Mouse (Mus musculus) MEL (cell line): ENCODE data around the gene Rala. TPM values are rescaled to one million over a fixed set of nuclear protein-coding genes. Genes with fewer than 3 reads are reported as not detected.

Source experiments
- DNase-seq: peaks from one replicate; pipeline ENCODE4 v3.0.0; 2011; ENCODE audit warnings: low read depth, low spot score
- H3K27ac ChIP-seq: 2 replicates; pipeline ENCODE4 v1.5.1; 2012; ENCODE audit warnings: low read depth, mild to moderate bottlenecking, control low read depth, low read length, moderate library complexity; ENCODE audit not compliant: control insufficient read depth
- H3K27me3 ChIP-seq, 2 experiments: fragments of 150-350 bp in 1 of 2; sonication (generic) in 1 of 2; 2 replicates each; pipeline ENCODE4 v1.6.1; 2012; ENCODE audit warnings: low read length in 2 of 2, mild to moderate bottlenecking in 2 of 2, improper control_type of control experiment in 1 of 2, moderate library complexity in 1 of 2; ENCODE audit not compliant: insufficient read depth in 2 of 2, control insufficient read depth in 1 of 2
- H3K36me3 ChIP-seq, 2 experiments: 2 replicates each; pipeline ENCODE4 v1.6.1; 2012 to 2014; ENCODE audit warnings: low read length in 2 of 2, improper control_type of control experiment in 1 of 2, inconsistent platforms in 1 of 2, mild to moderate bottlenecking in 1 of 2; ENCODE audit not compliant: insufficient read depth in 2 of 2, control insufficient read depth in 1 of 2
- H3K4me1 ChIP-seq, 2 experiments: fragments of 150-350 bp in 1 of 2; sonication (generic) in 1 of 2; 2 replicates each; pipeline ENCODE4 v1.6.1; 2012; ENCODE audit warnings: low read length in 2 of 2, improper control_type of control experiment in 1 of 2, mild to moderate bottlenecking in 1 of 2; ENCODE audit not compliant: insufficient read depth in 2 of 2, control insufficient read depth in 1 of 2
- H3K4me3 ChIP-seq, 2 experiments: fragments of 150-350 bp in 1 of 2; sonication (generic) in 1 of 2; 2 replicates each; pipeline ENCODE4 v1.5.1; 2012; ENCODE audit warnings: low read depth in 2 of 2, low read length in 2 of 2, mild to moderate bottlenecking in 2 of 2, moderate library complexity in 2 of 2, control low read depth in 1 of 2, improper control_type of control experiment in 1 of 2; ENCODE audit not compliant: control insufficient read depth in 1 of 2, insufficient read depth in 1 of 2
- H3K79me2 ChIP-seq: 2 replicates; pipeline ENCODE4 v1.6.1; 2012; ENCODE audit warnings: mild to moderate bottlenecking, low read length, moderate library complexity; ENCODE audit not compliant: control insufficient read depth, poor library complexity, insufficient read depth
- H3K9ac ChIP-seq: 2 replicates; pipeline ENCODE4 v1.6.1; 2012; ENCODE audit warnings: low read depth, mild to moderate bottlenecking, control low read depth, low read length, moderate library complexity; ENCODE audit not compliant: control insufficient read depth, poor library complexity, severe bottlenecking
- H3K9me3 ChIP-seq: fragments of 150-350 bp; sonication (generic); replicated peaks from 2 replicates; pipeline ENCODE4 v1.6.1; 2012; ENCODE audit warnings: mild to moderate bottlenecking, low read length, improper control_type of control experiment, moderate library complexity; ENCODE audit not compliant: insufficient read depth
- BHLHE40 ChIP-seq: IDR thresholded peaks from 2 replicates; pipeline ENCODE4 v1.6.1; 2012; ENCODE audit warnings: low read depth, mild to moderate bottlenecking, inconsistent platforms, low read length, improper control_type of control experiment, borderline replicate concordance
- CHD2 ChIP-seq: IDR thresholded peaks from 2 replicates; pipeline ENCODE4 v1.6.1; 2011; ENCODE audit warnings: low read length, improper control_type of control experiment
- CTCF ChIP-seq, 3 experiments: IDR thresholded peaks in 2 of 3; conservative IDR thresholded peaks in 1 of 3; 2 replicates each; pipeline ENCODE4 v1.5.1; 2011 to 2012; ENCODE audit warnings: low read length in 3 of 3, low read depth in 2 of 3, mild to moderate bottlenecking in 2 of 3, improper control_type of control experiment in 1 of 3, inconsistent platforms in 1 of 3, mixed read lengths in 1 of 3, moderate library complexity in 1 of 3; ENCODE audit not compliant: control insufficient read depth in 1 of 3, insufficient read depth in 1 of 3, poor library complexity in 1 of 3, severe bottlenecking in 1 of 3
- E2F4 ChIP-seq: IDR thresholded peaks from 2 replicates; pipeline ENCODE4 v1.6.1; 2011; ENCODE audit warnings: low read depth, low read length, improper control_type of control experiment, borderline replicate concordance
- GABPA ChIP-seq: IDR thresholded peaks from 2 replicates; pipeline ENCODE4 v1.6.1; 2012; ENCODE audit warnings: low read depth, mild to moderate bottlenecking, inconsistent platforms, low read length, improper control_type of control experiment, moderate library complexity
- GATA1 ChIP-seq: IDR thresholded peaks from 2 replicates; pipeline ENCODE4 v1.6.1; 2011; ENCODE audit warnings: low read depth, low read length, improper control_type of control experiment
- HCFC1 ChIP-seq: IDR thresholded peaks from 2 replicates; pipeline ENCODE4 v1.6.1; 2012; ENCODE audit warnings: low read depth, mild to moderate bottlenecking, inconsistent platforms, low read length, improper control_type of control experiment, moderate library complexity
- KAT2A ChIP-seq: conservative IDR thresholded peaks from 2 replicates; pipeline ENCODE4 v1.6.1; 2012; ENCODE audit warnings: low read depth, low read length, improper control_type of control experiment, inconsistent platforms
- MAZ ChIP-seq: IDR thresholded peaks from 2 replicates; pipeline ENCODE4 v1.6.1; 2012; ENCODE audit warnings: low read depth, mild to moderate bottlenecking, inconsistent platforms, low read length, improper control_type of control experiment
- MEF2A ChIP-seq: IDR thresholded peaks from 2 replicates; pipeline ENCODE4 v1.6.1; 2014; ENCODE audit warnings: low read depth, mild to moderate bottlenecking, inconsistent platforms, low read length, improper control_type of control experiment; ENCODE audit not compliant: poor library complexity, insufficient replicate concordance, severe bottlenecking; ENCODE audit errors: extremely low read depth
- MXI1 ChIP-seq: IDR thresholded peaks from 2 replicates; pipeline ENCODE4 v1.6.1; 2011; ENCODE audit warnings: mild to moderate bottlenecking, low read depth, low read length, improper control_type of control experiment
- MYB ChIP-seq: IDR thresholded peaks from 2 replicates; pipeline ENCODE4 v1.6.1; 2011; ENCODE audit warnings: mild to moderate bottlenecking, low read depth, low read length, improper control_type of control experiment
- NRF1 ChIP-seq: IDR thresholded peaks from 2 replicates; pipeline ENCODE4 v1.6.1; 2014; ENCODE audit warnings: low read depth, mild to moderate bottlenecking, inconsistent platforms, low read length, improper control_type of control experiment, moderate library complexity; ENCODE audit not compliant: poor library complexity, insufficient read depth, severe bottlenecking
- POLR2AphosphoS5 ChIP-seq: IDR thresholded peaks from 2 replicates; pipeline ENCODE4 v1.6.1; 2012; ENCODE audit warnings: low read depth, borderline replicate concordance, mild to moderate bottlenecking, inconsistent platforms, low read length, moderate library complexity, mixed read lengths
- RAD21 ChIP-seq: IDR thresholded peaks from 2 replicates; pipeline ENCODE4 v1.6.1; 2011; ENCODE audit warnings: mild to moderate bottlenecking, low read depth, low read length, improper control_type of control experiment
- SIN3A ChIP-seq: IDR thresholded peaks from 2 replicates; pipeline ENCODE4 v1.6.1; 2012; ENCODE audit warnings: low read length, improper control_type of control experiment, inconsistent platforms
- SMC3 ChIP-seq: IDR thresholded peaks from 2 replicates; pipeline ENCODE4 v1.6.1; 2011; ENCODE audit warnings: low read depth, low read length, improper control_type of control experiment
- TAL1 ChIP-seq: IDR thresholded peaks from 2 replicates; pipeline ENCODE4 v1.6.1; 2012; ENCODE audit warnings: mild to moderate bottlenecking, inconsistent platforms, low read length, moderate library complexity, mixed read lengths
- TBP ChIP-seq: IDR thresholded peaks from 2 replicates; pipeline ENCODE4 v1.8.0; 2011; ENCODE audit warnings: low read depth, low read length, improper control_type of control experiment
- UBTF ChIP-seq: IDR thresholded peaks from 2 replicates; pipeline ENCODE4 v1.6.1; 2012; ENCODE audit warnings: low read depth, mild to moderate bottlenecking, inconsistent platforms, low read length, improper control_type of control experiment, moderate library complexity, borderline replicate concordance; ENCODE audit not compliant: insufficient read depth
- USF1 ChIP-seq: IDR thresholded peaks from 2 replicates; pipeline ENCODE4 v1.6.1; 2014; ENCODE audit warnings: low read depth, mild to moderate bottlenecking, inconsistent platforms, low read length, improper control_type of control experiment, moderate library complexity
- ZC3H11A ChIP-seq: IDR thresholded peaks from 2 replicates; pipeline ENCODE4 v1.6.1; 2012; ENCODE audit warnings: low read depth, mild to moderate bottlenecking, inconsistent platforms, low read length, improper control_type of control experiment
- polyA plus RNA-seq, 2 experiments: library from polyadenylated mRNA; stranded (reverse) in 1 of 2; unstranded in 1 of 2; fragments of >175 nt in 1 of 2; fragments of >200 nt in 1 of 2; gene quantifications; 2 replicates each; pipeline versions ENCODE4 v1.2.1 to v1.2.4; 2012; ENCODE audit warnings: low replicate concordance in 2 of 2, low read depth in 1 of 2; ENCODE audit not compliant: insufficient read length in 2 of 2, insufficient read depth in 1 of 2, missing spikeins in 1 of 2
- total RNA-seq: library from RNA; depleted of rRNA; stranded (reverse); fragments of 300-350 nt; gene quantifications from 2 replicates; pipeline ENCODE4 v1.2.3, GENCODE M21; 2012

Rala gene
- total and polyA plus RNA-seq, 3 experiments, result 12.9 to 30.7 TPM; not detected in 1

- peaks cover 0 to 5% of the 10 kb centered on the region in 2 experiments; a peak in 2 of 4 replicates for H3K36me3 ChIP-seq
- DNase-seq, result no peak
- TF ChIP-seq TBP (no peak), HCFC1 (no peak), CHD2 (no peak), ZC3H11A (no peak), MEF2A (no peak), GATA1 (no peak), NRF1 (no peak), UBTF (no peak), E2F4 (no peak), MYB (no peak), SMC3 (no peak)
- TF ChIP-seq, all 39 proteins: peak for 0
- no peak overlapping the region for H3K4me3 ChIP-seq
- no peaks in the 10 kb centered on the region for H3K79me2 ChIP-seq
- no peak overlapping the region for H3K27ac ChIP-seq
- H3K27me3 ChIP-seq, result peaks cover 0 to 2% of the 10 kb centered on the region in 2 experiments; a peak in 2 of 4 replicates
- H3K9me3 ChIP-seq, result no peaks in the 10 kb centered on the region
- no peak overlapping the region for H3K9ac ChIP-seq
- peaks cover 0 to 11% of the 10 kb centered on the region in 2 experiments; a peak in 2 of 4 replicates for H3K4me1 ChIP-seq
Measured at GRCm38 (mm10) chr13:17839137-17839536, 104.9 kb downstream of the Rala start.

GRCm38 (mm10) chr13:17838484-17838851, 105.6 kb downstream of the Rala start:
- peaks cover 0 to 2% of the 10 kb centered on the region in 2 experiments; a peak in 2 of 4 replicates for H3K27me3 ChIP-seq
- DNase-seq, result peak; percentile 85
- TF ChIP-seq MAZ, result no peak
- 0 out of 2 replicates have a peak, but pooled peaks have one; percentile 15 for TF ChIP-seq BHLHE40
- TF ChIP-seq SIN3A, result 0 out of 2 replicates have a peak, but pooled peaks have one; percentile 18
- TF ChIP-seq RAD21, result peak; percentile 87
- no peak for TF ChIP-seq USF1
- no peak for TF ChIP-seq POLR2AphosphoS5
- TF ChIP-seq SMC3, result peak; percentile 72
- TF ChIP-seq KAT2A, result no peak
- TF ChIP-seq ZC3H11A, result peak; percentile 69
- no peak for TF ChIP-seq TAL1
- no peak for TF ChIP-seq MXI1
- TF ChIP-seq GABPA, result no peak
- TF ChIP-seq CTCF (IDR thresholded peaks at IDR 0.05 in 2 of 3, conservative IDR thresholded peaks at IDR 0.05 in 1 of 3; ENCODE audit: control insufficient read depth in 1 of 3, insufficient read depth in 1 of 3, low read depth in 2 of 3, low read length in 3 of 3, poor library complexity in 1 of 3, severe bottlenecking in 1 of 3), result peak; percentile 37 to 85 (median 45)
- TF ChIP-seq, all 39 proteins: peak for 6

More at GRCm38 (mm10) chr13:17838484-17838851, 105.6 kb downstream of the Rala start:
- Histone ChIP-seq H3K9me3 (no peaks in the 10 kb centered on the region), H3K9ac (no peak overlapping the region), H3K79me2 (no peaks in the 10 kb centered on the region), H3K4me1 (peaks cover 0 to 11% of the 10 kb centered on the region in 2 experiments; a peak in 2 of 4 replicates), H3K36me3 (peaks cover 0 to 5% of the 10 kb centered on the region in 2 experiments; a peak in 2 of 4 replicates), H3K4me3 (no peak overlapping the region), H3K27ac (no peak overlapping the region)
